Mouse (Mus musculus) cerebellum, adult 2 months (tissue): ENCODE results near the gene Krt23. TPM values are rescaled to one million over a fixed set of nuclear protein-coding genes. Genes with fewer than 3 reads are reported as not detected.
A peak's percentile ranks its signal among the peaks of the same experiment; 100 is the strongest.

Experiments used
- DNase-seq, 2 experiments: peaks; one replicate each; pipeline ENCODE4 v3.0.0; 2021
- H3K27ac ChIP-seq: fragments of 200-500 bp; 2 replicates; pipeline ENCODE4 v1.5.1; 2012; ENCODE audit warnings: low read length, control low read depth, inconsistent platforms; ENCODE audit not compliant: insufficient read depth
- H3K27me3 ChIP-seq: fragments of 200-500 bp; 2 replicates; pipeline ENCODE4 v1.6.1; 2012; ENCODE audit warnings: inconsistent platforms, mild to moderate bottlenecking, low read length, moderate library complexity; ENCODE audit not compliant: control insufficient read depth, insufficient read depth
- H3K4me1 ChIP-seq: fragments of 200-500 bp; 2 replicates; pipeline ENCODE4 v1.6.1; 2011; ENCODE audit warnings: low read length; ENCODE audit not compliant: control insufficient read depth, insufficient read depth
- H3K4me3 ChIP-seq: fragments of 200-500 bp; replicated peaks from 2 replicates; pipeline ENCODE3; 2011; ENCODE audit warnings: mild to moderate bottlenecking, low read depth, low read length, control low read depth; ENCODE audit not compliant: insufficient read depth
- CTCF ChIP-seq: fragments of 200-500 bp; IDR thresholded peaks from 2 replicates; pipeline ENCODE4 v1.5.1; 2011; ENCODE audit warnings: low read depth, mild to moderate bottlenecking, control low read depth, low read length, moderate library complexity, borderline replicate concordance; ENCODE audit not compliant: insufficient read depth
- POLR2A ChIP-seq: fragments of 200-500 bp; IDR thresholded peaks from 2 replicates; pipeline ENCODE4 v1.6.1; 2011; ENCODE audit warnings: low read length, control low read depth, borderline replicate concordance; ENCODE audit not compliant: insufficient read depth
- WGBS: fragments of 180-500 bp; shearing (Covaris S2); methylation state at CpG from one replicate; pipeline ENCODE4 v1.1.7; 2018; 5-methylcytosine and 5-hydroxymethylcytosine counted together
- polyA plus RNA-seq: library from polyadenylated mRNA; depleted of rRNA; stranded (reverse); fragments of >200 nt; gene quantifications from 2 replicates; pipeline ENCODE4 v1.2.3, GENCODE M21; 2012

The Krt23 gene
- polyA plus RNA-seq, 1 experiment = 0.08 TPM

- Histone ChIP-seq H3K4me1 (no peaks in the 10 kb centered on the region), H3K27ac (no peak overlapping the region), H3K27me3 (no peaks in the 10 kb centered on the region), H3K4me3 (no peak overlapping the region)
- WGBS = 88% methylated on average over 11 of the region's 11 CpGs
- DNase-seq = no peak
- TF ChIP-seq CTCF = no peak
- no peak for TF ChIP-seq POLR2A
Measured at GRCm38 (mm10) chr11:99468566-99468965, 24.4 kb downstream of the Krt23 start.

GRCm38 (mm10) chr11:99466316-99466715 lies 26.6 kb downstream of the Krt23 start:
- TF ChIP-seq CTCF (no peak), POLR2A (no peak)
- Histone ChIP-seq H3K27me3 (no peaks in the 10 kb centered on the region), H3K27ac (no peak overlapping the region), H3K4me3 (no peak overlapping the region), H3K4me1 (no peaks in the 10 kb centered on the region)
- 33% methylated on average over 7 of the region's 7 CpGs for WGBS
- no peak for DNase-seq

DNA sequence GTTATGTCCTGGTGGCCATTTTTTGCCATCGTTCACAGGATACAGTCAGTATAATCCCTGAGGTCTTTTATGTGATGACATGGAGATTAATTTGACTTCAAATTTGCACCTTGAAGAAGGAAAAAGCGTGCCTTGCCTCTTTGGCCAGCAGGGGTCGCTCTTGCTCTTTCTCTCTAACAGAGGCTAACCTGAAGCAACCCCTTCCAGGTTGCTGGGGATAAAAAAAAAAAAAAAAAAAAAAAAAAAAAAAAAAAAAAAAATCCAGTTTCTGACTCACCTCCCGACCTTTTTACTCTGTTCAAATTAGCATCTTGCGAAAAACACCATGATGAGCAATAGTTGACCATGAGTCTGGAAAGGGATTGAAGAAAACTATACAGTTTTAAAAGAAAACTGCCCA lies 28.1 kb downstream of the Krt23 start:
- H3K27me3 ChIP-seq = no peaks in the 10 kb centered on the region
- WGBS = 9% methylated on average over 5 of the region's 5 CpGs
- no peaks in the 10 kb centered on the region for H3K4me1 ChIP-seq

DNA sequence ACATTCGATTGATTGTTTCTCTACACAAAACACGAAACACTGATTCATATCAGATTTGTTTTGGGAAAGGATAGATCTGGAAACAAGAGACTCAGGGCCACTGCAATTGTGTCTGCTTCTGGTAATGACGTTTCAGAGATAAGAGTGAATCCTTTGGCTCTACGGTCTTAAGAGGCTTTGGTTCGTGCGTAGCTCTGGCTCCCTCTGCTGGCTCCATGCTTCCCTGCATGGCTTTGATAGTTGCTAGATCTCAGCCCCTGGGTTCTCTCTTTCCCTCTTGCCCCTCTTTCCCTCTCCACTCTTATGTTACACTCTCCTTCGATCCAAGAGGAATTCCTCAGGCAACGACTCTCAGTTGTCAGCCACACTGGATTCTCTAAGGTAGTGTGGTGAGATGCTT lies 29.8 kb downstream of the Krt23 start:
- peak; percentile 18 to 57 for DNase-seq
- Histone ChIP-seq H3K4me3 (no peak overlapping the region), H3K27me3 (no peaks in the 10 kb centered on the region), H3K4me1 (no peaks in the 10 kb centered on the region), H3K27ac (no peak overlapping the region)
- 11% methylated on average over 8 of the region's 8 CpGs for WGBS
- TF ChIP-seq POLR2A = no peak
- peak; percentile 84 for TF ChIP-seq CTCF

More for the DNA sequence above, 28.1 kb downstream of the Krt23 start:
- H3K4me3 ChIP-seq = no peak overlapping the region
- H3K27ac ChIP-seq = no peak overlapping the region
- DNase-seq = peak; percentile 62 to 75
- TF ChIP-seq CTCF (peak; percentile 82), POLR2A (no peak)

DNA sequence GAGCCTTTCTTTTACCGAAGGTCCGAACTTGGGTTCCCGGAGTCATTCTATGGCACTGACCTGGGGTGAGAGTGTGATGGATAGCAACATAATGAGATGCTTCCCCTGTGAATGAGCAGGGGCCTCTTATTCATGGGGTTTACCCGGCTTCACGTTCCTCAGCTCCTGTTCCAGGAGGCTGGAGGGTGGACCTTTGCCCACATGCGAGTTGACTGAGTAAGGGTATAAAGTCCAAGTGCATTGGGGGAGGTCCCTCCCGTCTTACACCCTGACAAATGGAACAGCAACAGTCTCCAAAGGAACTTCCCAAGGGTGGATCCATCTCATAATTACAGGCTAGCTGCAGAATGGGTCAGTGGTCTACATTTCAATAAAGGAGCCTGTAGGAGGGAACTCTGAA lies 31.2 kb downstream of the Krt23 start:
- no peak for DNase-seq
- Histone ChIP-seq H3K27me3 (no peaks in the 10 kb centered on the region), H3K4me1 (no peaks in the 10 kb centered on the region), H3K4me3 (no peak overlapping the region), H3K27ac (no peak overlapping the region)
- 66% methylated on average over 7 of the region's 7 CpGs for WGBS
- TF ChIP-seq CTCF = no peak
- no peak for TF ChIP-seq POLR2A

DNA sequence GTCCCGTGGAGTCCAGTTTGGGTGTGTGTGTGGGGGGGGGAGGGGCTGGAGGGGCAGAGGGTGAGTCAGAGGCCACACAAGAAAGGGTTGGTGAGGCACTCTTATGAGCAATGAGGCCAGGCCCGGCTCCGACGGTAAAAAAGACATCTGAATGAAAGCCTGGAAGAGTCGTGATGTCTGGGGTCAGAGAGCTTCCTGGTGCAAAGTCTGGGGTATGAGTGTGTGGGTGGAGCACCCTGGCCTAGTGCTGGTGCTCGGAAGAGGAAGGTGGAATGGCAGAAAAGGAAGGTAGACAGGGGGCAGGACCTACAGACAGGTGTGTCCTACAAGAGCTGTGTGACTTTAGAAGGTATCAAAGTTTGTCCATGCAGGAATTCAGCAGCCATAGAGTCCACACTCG lies 34.0 kb downstream of the Krt23 start:
- no peak for DNase-seq
- Histone ChIP-seq H3K4me1 (no peaks in the 10 kb centered on the region), H3K4me3 (no peak overlapping the region), H3K27me3 (no peaks in the 10 kb centered on the region), H3K27ac (no peak overlapping the region)
- WGBS = 70% methylated on average over 7 of the region's 7 CpGs
- no peak for TF ChIP-seq CTCF
- no peak for TF ChIP-seq POLR2A

- H3K4me1 ChIP-seq = no peaks in the 10 kb centered on the region
- no peaks in the 10 kb centered on the region for H3K27me3 ChIP-seq
- no peak for DNase-seq
- H3K27ac ChIP-seq = no peak overlapping the region
- TF ChIP-seq CTCF (no peak), POLR2A (no peak)
- no peak overlapping the region for H3K4me3 ChIP-seq
- WGBS = 63% methylated on average over 10 of the region's 10 CpGs
Measured at GRCm38 (mm10) chr11:99454759-99455158, 38.2 kb downstream of the Krt23 start.

- WGBS = 87% methylated on average over 4 of the region's 4 CpGs
- no peaks in the 10 kb centered on the region for H3K27me3 ChIP-seq
- no peaks in the 10 kb centered on the region for H3K4me1 ChIP-seq
- no peak overlapping the region for H3K4me3 ChIP-seq
- DNase-seq = no peak
- no peak overlapping the region for H3K27ac ChIP-seq
- TF ChIP-seq CTCF (no peak), POLR2A (no peak)
Measured at GRCm38 (mm10) chr11:99454044-99454443, 38.9 kb downstream of the Krt23 start.
